Mouse (Mus musculus) liver, postnatal 0 days (tissue): ENCODE data around the gene Daglb. TPM values are rescaled to one million over a fixed set of nuclear protein-coding genes. Genes with fewer than 3 reads are reported as not detected.

Source experiments
- ATAC-seq: fragments of 200-750 bp; cut with Nextera tagmentation; 2 replicates; pipeline ENCODE4 v1.8.0; 2017; ENCODE audit warnings: mild to moderate bottlenecking, moderate library complexity
- DNase-seq: peaks from one replicate; pipeline ENCODE4 v3.0.0-alpha.2; 2016
- H3K27ac ChIP-seq: fragments of 300-500 bp; sonication (generic); 2 replicates; pipeline ENCODE4 v1.5.1; 2014; ENCODE audit warnings: antibody characterized with exemption, moderate library complexity, mild to moderate bottlenecking, low read depth
- H3K27me3 ChIP-seq: fragments of 300-500 bp; sonication (generic); 2 replicates; pipeline ENCODE4 v1.6.1; 2014; ENCODE audit warnings: low read length, control low read depth, mixed read lengths; ENCODE audit not compliant: insufficient read depth
- H3K36me3 ChIP-seq: fragments of 300-500 bp; sonication (generic); replicated peaks from 2 replicates; pipeline ENCODE4 v1.6.1; 2014; ENCODE audit warnings: mild to moderate bottlenecking, control low read depth, low read length, moderate library complexity, mixed read lengths; ENCODE audit not compliant: insufficient read depth
- H3K4me1 ChIP-seq: fragments of 300-500 bp; sonication (generic); 2 replicates; pipeline ENCODE4 v1.6.1; 2014; ENCODE audit warnings: antibody characterized with exemption, mild to moderate bottlenecking, control low read depth; ENCODE audit not compliant: insufficient read depth
- H3K4me2 ChIP-seq: fragments of 300-500 bp; sonication (generic); 2 replicates; pipeline ENCODE4 v1.6.1; 2014; ENCODE audit warnings: low read depth, mild to moderate bottlenecking, low read length, moderate library complexity, mixed read lengths
- H3K4me3 ChIP-seq: fragments of 300-500 bp; sonication (generic); 2 replicates; pipeline ENCODE4 v1.5.1; 2014; ENCODE audit warnings: low read depth, low read length
- H3K9ac ChIP-seq: fragments of 300-500 bp; sonication (generic); replicated peaks from 2 replicates; pipeline ENCODE4 v1.6.1; 2014; ENCODE audit warnings: mild to moderate bottlenecking, moderate library complexity
- H3K9me3 ChIP-seq: fragments of 300-500 bp; sonication (generic); 2 replicates; pipeline ENCODE4 v1.6.1; 2016; ENCODE audit warnings: mild to moderate bottlenecking, control low read depth, low read length, mixed read lengths
- CTCF ChIP-seq: sonication (generic); IDR thresholded peaks from 2 replicates; pipeline ENCODE4 v1.5.1; 2016; ENCODE audit warnings: antibody characterized with exemption, low read depth
- EP300 ChIP-seq: IDR thresholded peaks from 2 replicates; pipeline ENCODE4 v1.6.1; 2016; ENCODE audit warnings: antibody characterized with exemption, low read depth, mild to moderate bottlenecking
- WGBS: fragments of 180-500 bp; shearing (Covaris S2); extraction: QIAGEN DNeasy Blood & Tissue Kit; methylation state at CpG from one replicate; pipeline ENCODE4 v1.1.7; 2014; ENCODE audit not compliant: insufficient replicate concordance; 5-methylcytosine and 5-hydroxymethylcytosine counted together
- polyA plus RNA-seq: library from polyadenylated mRNA; unstranded; fragments of >200 nt; fragmentation: Nextera tagmentation; extraction: Ambion mirVana; gene quantifications from 2 replicates; pipeline ENCODE4 v1.2.1, GENCODE M21; 2015

The Daglb gene
- polyA plus RNA-seq, 1 experiment from 2014 or later: 5.6 TPM

GRCm38 (mm10) chr5:143441753-143442152 lies 22.6 kb upstream of the Daglb start:
- Histone ChIP-seq H3K27me3 (no peaks in the 10 kb centered on the region), H3K4me2 (no peak overlapping the region), H3K27ac (no peak overlapping the region), H3K9me3 (no peaks in the 10 kb centered on the region), H3K36me3 (no peaks in the 10 kb centered on the region), H3K4me1 (no peaks in the 10 kb centered on the region), H3K4me3 (no peak overlapping the region), H3K9ac (no peak overlapping the region)
- no peak for ATAC-seq
- no peak for DNase-seq
- 61% methylated on average over 12 of the region's 12 CpGs for WGBS
- TF ChIP-seq EP300: no peak
- no peak for TF ChIP-seq CTCF

GRCm38 (mm10) chr5:143463671-143464070 lies 713 bp upstream of the Daglb start:
- peak overlapping the region; percentile 97 for H3K4me2 ChIP-seq
- no peak overlapping the region for H3K27ac ChIP-seq
- H3K4me3 ChIP-seq: peak overlapping the region; percentile 81
- 80% methylated on average over 11 of the region's 11 CpGs for WGBS
- no peaks in the 10 kb centered on the region for H3K27me3 ChIP-seq
- peaks cover 21% of the 10 kb centered on the region for H3K4me1 ChIP-seq
- ATAC-seq (no peak), DNase-seq (peak; percentile 12)
- H3K9ac ChIP-seq: peak overlapping the region; percentile 78; the same call in 1 of the 2 replicates
- no peak for TF ChIP-seq CTCF
- TF ChIP-seq EP300: no peak
- peaks cover 9% of the 10 kb centered on the region; the same call in 1 of the 2 replicates for H3K36me3 ChIP-seq
- no peaks in the 10 kb centered on the region for H3K9me3 ChIP-seq

- DNase-seq: no peak
- Histone ChIP-seq H3K9ac (peak overlapping the region; percentile 78), H3K27ac (peak overlapping the region; percentile 53), H3K9me3 (no peaks in the 10 kb centered on the region), H3K4me3 (peak overlapping the region; percentile 81), H3K4me2 (peak overlapping the region; percentile 97), H3K36me3 (peaks cover 12% of the 10 kb centered on the region; the same call in 1 of the 2 replicates), H3K27me3 (no peaks in the 10 kb centered on the region), H3K4me1 (peaks cover 21% of the 10 kb centered on the region)
- TF ChIP-seq EP300 (no peak), CTCF (no peak)
- peak; percentile 62 for ATAC-seq
- 1% methylated on average over 20 of the region's 20 CpGs for WGBS
These were observed 354 bp downstream of the Daglb start for GRCm38 (mm10) chr5:143464757-143465118.

GRCm38 (mm10) chr5:143465156-143466085 lies 1.0 kb downstream of the Daglb start:
- H3K9me3 ChIP-seq: no peaks in the 10 kb centered on the region
- DNase-seq (peak; percentile 22), ATAC-seq (peak; percentile 32; the same call in 1 of the 2 replicates)
- H3K27me3 ChIP-seq: no peaks in the 10 kb centered on the region
- H3K36me3 ChIP-seq: peaks cover 15% of the 10 kb centered on the region; the same call in 1 of the 2 replicates
- peaks cover 21% of the 10 kb centered on the region for H3K4me1 ChIP-seq
- H3K4me2 ChIP-seq: peak overlapping the region; percentile 97
- peak overlapping the region; percentile 53 for H3K27ac ChIP-seq
- peak overlapping the region; percentile 78 for H3K9ac ChIP-seq
- 24% methylated on average over 23 of the region's 23 CpGs for WGBS
- H3K4me3 ChIP-seq: peak overlapping the region; percentile 81
- peak; percentile 49 for TF ChIP-seq EP300
- TF ChIP-seq CTCF: no peak

- H3K4me1 ChIP-seq: peaks cover 21% of the 10 kb centered on the region
- peak; percentile 11 for DNase-seq
- H3K9me3 ChIP-seq: no peaks in the 10 kb centered on the region
- H3K4me2 ChIP-seq: no peak overlapping the region
- no peak for ATAC-seq
- no peak overlapping the region for H3K4me3 ChIP-seq
- H3K27ac ChIP-seq: no peak overlapping the region
- TF ChIP-seq CTCF (no peak), EP300 (no peak)
- 86% methylated on average over 23 of the region's 23 CpGs for WGBS
- no peaks in the 10 kb centered on the region for H3K27me3 ChIP-seq
- H3K36me3 ChIP-seq: peaks cover 15% of the 10 kb centered on the region; the same call in 1 of the 2 replicates
- no peak overlapping the region for H3K9ac ChIP-seq
These were observed 2.7 kb downstream of the Daglb start for GRCm38 (mm10) chr5:143466891-143467669.

- no peak for TF ChIP-seq CTCF
- TF ChIP-seq EP300: no peak
- Histone ChIP-seq H3K4me1 (peaks cover 21% of the 10 kb centered on the region), H3K9me3 (no peaks in the 10 kb centered on the region), H3K4me2 (no peak overlapping the region), H3K4me3 (no peak overlapping the region), H3K36me3 (peaks cover 17% of the 10 kb centered on the region; the same call in 1 of the 2 replicates), H3K27ac (no peak overlapping the region), H3K9ac (no peak overlapping the region), H3K27me3 (no peaks in the 10 kb centered on the region)
- DNase-seq (peak; percentile 5), ATAC-seq (no peak)
- 91% methylated on average over 6 of the region's 6 CpGs for WGBS
These were observed 3.5 kb downstream of the Daglb start for GRCm38 (mm10) chr5:143467931-143468330.
